Mouse (Mus musculus) E14TG2a.4 (cell line): ENCODE measurements at regions not wholly inside any gene's neighbourhood (a gene's known extent, or its start where the extent isn't known, plus 50 kb on each side); places are given as distances from the start of the nearest gene placed in this dataset.

Source experiments
- H3K27me3 ChIP-seq: 2 replicates; pipeline ENCODE4 v1.6.1; 2014; ENCODE audit warnings: low read length, control low read depth; ENCODE audit not compliant: insufficient read depth
- H3K36me3 ChIP-seq: 2 replicates; pipeline ENCODE4 v1.6.1; 2014; ENCODE audit warnings: low read length, control low read depth; ENCODE audit not compliant: insufficient read depth
- H3K4me1 ChIP-seq: replicated peaks from 2 replicates; pipeline ENCODE4 v1.6.1; 2014; ENCODE audit warnings: low read depth, low read length, control low read depth
- H3K4me3 ChIP-seq: replicated peaks from 2 replicates; pipeline ENCODE4 v1.5.1; 2014; ENCODE audit warnings: mild to moderate bottlenecking, low read length
- H3K9me3 ChIP-seq: 2 replicates; pipeline ENCODE4 v1.6.1; 2014; ENCODE audit warnings: low read length, control low read depth
- CTCF ChIP-seq: conservative IDR thresholded peaks from 2 replicates; pipeline ENCODE4 v1.5.1; 2014; ENCODE audit warnings: low read length
- NANOG ChIP-seq: IDR thresholded peaks from 2 replicates; pipeline ENCODE4 v1.6.1; 2014; ENCODE audit warnings: borderline replicate concordance, low read length, mixed read lengths
- POU5F1 ChIP-seq: IDR thresholded peaks from 2 replicates; pipeline ENCODE4 v1.6.1; 2014; ENCODE audit warnings: low read length, borderline replicate concordance

DNA sequence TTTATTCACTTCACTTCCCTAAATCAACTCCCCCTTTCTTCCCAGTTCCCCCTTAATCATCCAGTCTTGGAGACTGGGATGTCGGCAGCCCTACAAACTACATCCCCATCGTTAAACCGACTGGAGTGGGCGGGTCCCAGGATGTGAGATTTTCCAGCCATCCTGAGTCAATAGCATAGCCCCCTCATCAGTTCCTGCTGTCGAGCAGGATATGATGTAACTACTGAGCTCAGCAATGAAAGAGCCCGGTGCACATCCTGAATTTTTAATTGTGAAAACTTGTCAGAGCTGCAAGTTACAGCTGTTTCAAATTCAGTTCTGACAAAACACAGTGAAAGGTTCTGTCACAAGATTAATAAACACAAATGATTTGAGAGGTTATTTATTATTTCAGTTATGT, 165.7 kb upstream of the Jade1 start:
- no peaks in the 10 kb centered on the region for H3K9me3 ChIP-seq
- H3K4me3 ChIP-seq = no peak overlapping the region
- H3K36me3 ChIP-seq = no peaks in the 10 kb centered on the region
- TF ChIP-seq NANOG = no peak
- no peak for TF ChIP-seq CTCF
- TF ChIP-seq POU5F1 = no peak
- H3K27me3 ChIP-seq = no peaks in the 10 kb centered on the region; the same call in 1 of the 2 replicates
- 0 out of 2 replicates have a peak, but pooled peaks cover 3% of the 10 kb centered on the region for H3K4me1 ChIP-seq

DNA sequence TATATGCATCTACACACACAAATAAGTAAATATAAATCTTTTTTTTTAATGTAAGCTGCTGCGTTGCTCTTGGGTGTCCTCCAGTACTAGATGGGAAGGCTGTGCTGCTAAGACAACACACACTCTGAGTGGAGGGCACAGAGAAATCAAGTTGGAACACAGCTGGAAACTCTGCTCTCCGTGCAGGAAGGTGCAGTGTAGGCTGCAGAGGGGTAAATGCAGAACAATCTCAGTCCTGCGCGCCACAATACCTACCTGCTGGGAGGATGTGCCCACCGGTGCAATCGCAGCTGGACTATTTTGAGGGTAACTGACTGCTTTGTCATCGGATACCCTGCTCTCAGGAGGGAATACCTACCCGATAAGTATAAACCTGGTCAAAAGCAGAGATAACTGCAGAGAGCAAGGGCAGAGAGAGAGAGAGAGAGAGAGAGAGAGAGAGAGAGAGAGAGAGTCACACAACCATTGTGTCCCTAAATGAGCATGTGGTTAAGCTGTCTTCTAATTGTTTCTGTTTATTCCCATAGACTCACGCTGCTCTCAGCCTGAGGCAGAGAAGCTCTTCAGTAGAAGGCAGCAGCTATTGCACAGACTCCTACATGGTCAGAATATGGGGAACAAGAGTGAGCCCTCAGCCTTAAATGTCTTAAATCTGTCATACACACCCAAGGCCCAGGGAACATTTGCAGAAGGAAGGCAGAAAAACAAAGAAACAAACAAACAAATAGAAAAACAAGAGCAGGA, 167.9 kb upstream of the Jade1 start:
- TF ChIP-seq NANOG (no peak), CTCF (no peak), POU5F1 (no peak)
- Histone ChIP-seq H3K36me3 (no peaks in the 10 kb centered on the region), H3K4me3 (no peak overlapping the region), H3K27me3 (no peaks in the 10 kb centered on the region; the same call in 1 of the 2 replicates), H3K9me3 (no peaks in the 10 kb centered on the region), H3K4me1 (0 out of 2 replicates have a peak, but pooled peaks cover 3% of the 10 kb centered on the region)

DNA sequence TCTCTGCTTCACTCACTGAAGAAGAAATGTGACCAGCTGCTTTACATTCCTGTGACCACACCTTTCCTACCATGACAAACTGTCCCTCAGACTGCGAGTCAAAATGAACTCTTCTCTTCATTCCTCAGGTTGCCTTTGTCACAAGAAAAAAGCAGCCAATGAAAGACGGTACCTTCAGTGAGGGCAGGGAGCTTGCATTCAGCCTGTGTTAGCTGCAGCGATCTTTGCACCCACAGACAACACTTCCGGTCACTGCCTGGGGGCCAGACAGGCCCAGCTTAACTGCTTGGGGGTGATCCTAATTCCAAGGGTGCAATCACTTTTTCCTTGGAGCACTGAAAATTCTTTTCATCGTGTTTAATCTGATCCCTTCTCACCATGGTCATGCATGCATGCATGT, 169.2 kb upstream of the Jade1 start:
- Histone ChIP-seq H3K27me3 (no peaks in the 10 kb centered on the region; the same call in 1 of the 2 replicates), H3K4me3 (no peak overlapping the region), H3K36me3 (no peaks in the 10 kb centered on the region), H3K4me1 (0 out of 2 replicates have a peak, but pooled peaks cover 3% of the 10 kb centered on the region), H3K9me3 (no peaks in the 10 kb centered on the region)
- TF ChIP-seq NANOG (no peak), CTCF (no peak), POU5F1 (no peak)

DNA sequence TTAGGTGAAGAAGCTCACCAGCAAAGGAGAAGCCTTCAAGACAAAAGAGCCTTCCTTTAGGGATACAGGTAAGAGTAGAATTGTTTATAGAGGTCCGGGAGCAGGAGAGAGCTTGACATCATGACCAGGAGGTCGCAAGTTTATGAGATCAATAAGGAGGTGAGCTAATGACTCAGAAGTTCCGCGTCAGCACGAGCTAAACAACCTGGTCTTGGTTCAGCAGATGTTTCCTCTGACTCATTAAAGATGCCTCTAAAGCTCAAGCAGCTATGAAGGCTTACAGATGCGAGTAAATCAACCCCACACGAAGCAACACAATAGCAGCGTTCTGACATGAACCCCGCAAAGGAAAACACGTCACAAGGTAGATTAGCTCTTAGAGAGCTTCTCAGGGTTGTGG, 171.1 kb upstream of the Jade1 start:
- no peaks in the 10 kb centered on the region for H3K4me1 ChIP-seq
- H3K9me3 ChIP-seq = peaks cover 7% of the 10 kb centered on the region
- H3K4me3 ChIP-seq = no peak overlapping the region
- TF ChIP-seq CTCF = no peak
- no peak for TF ChIP-seq NANOG
- TF ChIP-seq POU5F1 = no peak
- no peaks in the 10 kb centered on the region for H3K36me3 ChIP-seq
- no peaks in the 10 kb centered on the region; the same call in 1 of the 2 replicates for H3K27me3 ChIP-seq

DNA sequence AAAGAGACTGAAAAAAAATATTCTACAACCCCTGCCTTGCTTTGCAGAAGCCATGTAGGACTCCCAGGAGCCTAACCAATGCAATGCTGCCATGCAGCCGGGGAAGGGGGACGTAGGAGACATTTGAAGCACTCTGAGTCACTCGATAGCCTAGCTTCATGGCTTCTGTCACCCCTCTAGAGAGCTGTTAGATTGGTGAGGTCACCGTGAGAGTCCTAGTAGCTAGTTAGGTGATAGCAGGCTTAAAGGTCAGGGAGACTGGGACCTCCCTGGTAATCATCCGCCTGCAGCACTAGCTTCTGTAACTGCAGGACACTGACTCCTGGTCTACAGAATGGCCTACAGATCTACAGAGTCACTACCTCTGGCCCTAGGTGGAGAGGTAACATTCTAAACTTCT, 177.0 kb upstream of the Jade1 start:
- Histone ChIP-seq H3K4me1 (no peaks in the 10 kb centered on the region), H3K36me3 (no peaks in the 10 kb centered on the region), H3K9me3 (peaks cover 13% of the 10 kb centered on the region), H3K4me3 (no peak overlapping the region), H3K27me3 (no peaks in the 10 kb centered on the region)
- no peak for TF ChIP-seq CTCF
- TF ChIP-seq POU5F1 = no peak
- TF ChIP-seq NANOG = no peak

DNA sequence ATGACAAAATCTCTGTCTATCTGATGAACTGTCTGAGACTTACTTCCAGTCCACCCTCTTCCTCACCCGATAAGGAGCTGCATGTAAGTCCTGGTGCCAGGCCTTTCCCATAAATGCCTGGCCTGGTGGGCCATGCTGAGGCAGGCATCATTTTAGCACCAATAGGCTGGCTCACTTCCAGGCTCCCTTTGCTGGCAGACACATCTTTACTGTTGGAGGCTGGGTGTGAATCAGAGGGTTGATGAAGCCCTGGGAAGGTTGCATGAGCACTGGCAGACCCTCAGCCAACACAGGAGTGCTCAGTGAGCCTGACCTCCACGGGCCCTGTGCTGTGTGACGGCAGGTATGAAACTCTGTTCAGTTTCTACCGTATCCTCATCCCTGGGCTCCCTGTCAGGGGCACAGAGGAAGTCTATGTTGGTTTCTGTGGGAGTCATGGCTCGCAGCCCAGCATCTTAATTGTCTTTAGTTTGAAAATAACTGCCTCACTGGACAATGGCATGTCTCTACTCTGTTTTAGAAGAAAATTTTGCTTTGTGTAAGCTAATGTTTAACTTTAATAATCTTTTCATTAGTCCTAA, 177.6 kb upstream of the Jade1 start:
- H3K36me3 ChIP-seq = no peaks in the 10 kb centered on the region
- no peak overlapping the region for H3K4me3 ChIP-seq
- peaks cover 13% of the 10 kb centered on the region for H3K9me3 ChIP-seq
- no peaks in the 10 kb centered on the region for H3K4me1 ChIP-seq
- TF ChIP-seq POU5F1 = no peak
- no peak for TF ChIP-seq NANOG
- no peak for TF ChIP-seq CTCF
- H3K27me3 ChIP-seq = no peaks in the 10 kb centered on the region

DNA sequence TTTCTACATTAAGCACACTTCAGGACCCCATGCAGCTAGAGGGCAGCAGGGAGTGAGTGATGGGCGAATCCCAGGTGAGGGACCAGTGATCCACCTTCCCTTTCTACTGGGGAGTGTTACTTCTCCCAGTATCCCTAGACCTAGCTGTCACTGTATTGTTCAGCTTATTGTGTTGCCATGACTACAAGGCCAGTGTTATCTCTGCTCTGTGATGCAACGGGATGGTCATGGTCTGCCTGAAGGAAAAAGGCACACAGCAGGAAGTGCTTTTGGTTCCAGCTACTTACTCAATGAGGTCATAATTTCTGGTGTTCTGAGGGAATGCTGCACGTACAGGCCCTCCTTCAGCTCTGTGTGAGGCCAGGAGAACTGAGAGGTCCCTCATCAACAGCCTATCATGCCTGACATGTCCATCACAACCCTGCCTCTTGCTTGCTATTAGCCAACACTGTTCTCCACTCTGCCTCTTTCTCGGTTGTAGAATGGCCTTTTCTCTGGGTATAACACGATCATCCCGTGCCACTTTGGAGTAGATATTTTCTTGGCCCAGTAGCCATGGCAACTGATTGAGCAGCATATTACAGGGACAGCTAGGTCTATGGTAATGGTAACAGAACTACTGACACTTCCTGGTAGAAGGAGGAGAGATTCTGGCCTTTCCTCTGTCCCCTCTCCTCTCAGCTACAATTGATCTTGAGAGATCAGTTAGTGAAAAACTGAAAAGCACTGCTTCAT, 178.5 kb upstream of the Jade1 start:
- H3K9me3 ChIP-seq = peaks cover 13% of the 10 kb centered on the region
- no peaks in the 10 kb centered on the region for H3K4me1 ChIP-seq
- no peak overlapping the region for H3K4me3 ChIP-seq
- no peak for TF ChIP-seq NANOG
- TF ChIP-seq CTCF = no peak
- TF ChIP-seq POU5F1 = no peak
- H3K36me3 ChIP-seq = no peaks in the 10 kb centered on the region
- no peaks in the 10 kb centered on the region for H3K27me3 ChIP-seq

DNA sequence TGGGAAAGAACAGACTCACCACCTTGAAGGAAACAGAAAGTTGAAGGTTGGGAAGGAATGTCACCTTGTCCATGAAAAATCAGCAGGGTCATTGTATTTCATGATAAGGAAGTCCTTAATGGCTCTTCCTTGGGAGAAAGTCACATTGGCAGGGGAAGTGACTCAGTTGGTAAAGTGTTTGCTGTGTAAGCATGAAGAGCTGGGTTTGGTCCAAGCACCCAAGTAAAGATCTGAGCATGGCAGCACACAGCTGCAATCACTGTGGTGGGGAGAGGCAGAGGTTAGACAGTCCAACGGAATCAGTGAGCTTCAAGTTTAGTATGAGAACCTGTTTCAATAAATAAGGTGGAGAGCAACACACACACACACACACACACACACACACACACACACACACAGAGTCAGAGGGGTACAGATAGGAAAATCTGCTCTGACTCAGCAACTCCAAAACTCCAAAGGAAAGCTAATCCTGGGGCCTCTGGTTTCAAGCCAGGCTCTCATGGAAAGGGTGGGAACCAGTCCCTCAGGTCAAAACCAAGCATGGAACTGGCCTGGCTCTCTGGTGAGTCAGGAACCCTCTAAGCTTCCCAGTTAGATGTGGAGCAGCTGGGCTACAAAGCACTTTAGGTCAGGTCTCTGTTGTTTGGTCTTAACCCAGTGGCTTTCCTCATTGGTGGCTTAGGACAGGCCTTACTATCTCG, 180.2 kb upstream of the Jade1 start:
- TF ChIP-seq CTCF = no peak
- no peak for TF ChIP-seq NANOG
- no peak for TF ChIP-seq POU5F1
- Histone ChIP-seq H3K36me3 (no peaks in the 10 kb centered on the region), H3K9me3 (peaks cover 13% of the 10 kb centered on the region), H3K4me1 (no peaks in the 10 kb centered on the region), H3K27me3 (no peaks in the 10 kb centered on the region), H3K4me3 (no peak overlapping the region)
